Mouse (Mus musculus): ENCODE results near the gene Syvn1.

Syvn1 gene

DNA sequence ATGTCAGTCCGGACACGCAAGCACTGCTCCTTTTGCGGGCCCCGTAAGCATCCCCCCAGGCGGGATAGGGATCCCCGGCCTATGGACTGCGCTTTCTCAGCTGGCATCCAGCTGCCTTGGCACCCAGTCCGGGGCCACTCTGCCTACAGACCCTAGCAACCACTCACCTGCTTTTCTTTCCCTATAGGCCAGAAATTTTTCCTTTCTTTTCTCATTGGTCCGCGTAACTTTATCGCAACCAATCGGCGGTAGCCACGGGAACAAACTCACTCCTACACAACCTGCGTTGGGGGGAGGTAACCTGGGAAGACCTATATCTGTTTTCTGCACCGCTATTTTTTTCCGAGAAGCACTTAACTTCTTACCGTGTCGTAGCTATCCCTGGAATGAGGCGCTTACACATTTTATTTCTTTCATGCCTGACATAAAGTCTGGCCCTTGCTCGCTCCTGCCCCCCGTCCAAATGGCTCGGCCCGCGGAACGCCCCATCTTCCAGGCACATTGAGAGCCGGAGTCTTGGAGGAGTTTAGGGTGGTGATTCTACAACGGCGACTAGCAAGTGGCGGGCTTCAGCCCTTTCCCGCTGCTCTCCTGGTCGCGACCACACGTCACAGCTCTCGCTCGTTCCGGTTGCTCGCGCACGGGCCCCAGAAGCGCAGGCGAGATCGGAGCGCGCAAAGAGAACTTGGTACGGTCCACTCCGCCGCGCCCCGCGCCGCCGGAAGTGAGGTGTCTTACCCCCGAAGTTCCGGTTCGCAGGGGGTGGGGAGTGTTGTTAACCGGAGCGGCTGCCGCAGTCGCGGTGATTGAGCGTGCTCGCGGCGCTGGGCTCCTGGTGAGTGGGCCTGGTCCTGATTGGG is at the start of gene Syvn1:
Gene Syvn1, plus strand, starts transcription at position 283 of the 860 bp plus-strand sequence.
- peak; percentile 98 for DNase-seq (ENCODE audit: low read depth)

DNA sequence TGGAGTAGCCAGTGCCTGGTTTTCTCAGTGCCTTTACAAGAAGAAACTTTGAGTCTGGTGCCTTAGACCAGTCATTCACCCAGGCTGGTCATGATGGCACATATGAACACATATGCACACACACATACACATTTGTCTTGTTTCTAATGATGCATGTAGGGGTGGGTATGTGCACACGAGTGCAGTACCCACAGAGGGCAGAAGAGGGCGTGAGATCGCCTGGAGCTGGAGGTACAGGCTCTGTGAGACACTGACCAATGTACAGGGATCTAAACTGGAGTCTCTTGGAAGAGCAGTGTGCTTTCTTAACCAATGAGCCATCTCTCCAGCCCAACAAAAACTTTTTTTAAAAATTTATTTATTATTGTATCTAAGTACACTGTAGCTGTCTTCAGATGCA is 48.2 kb upstream of the Syvn1 start:
- DNase-seq (ENCODE audit: low read depth) = no peak

DNA sequence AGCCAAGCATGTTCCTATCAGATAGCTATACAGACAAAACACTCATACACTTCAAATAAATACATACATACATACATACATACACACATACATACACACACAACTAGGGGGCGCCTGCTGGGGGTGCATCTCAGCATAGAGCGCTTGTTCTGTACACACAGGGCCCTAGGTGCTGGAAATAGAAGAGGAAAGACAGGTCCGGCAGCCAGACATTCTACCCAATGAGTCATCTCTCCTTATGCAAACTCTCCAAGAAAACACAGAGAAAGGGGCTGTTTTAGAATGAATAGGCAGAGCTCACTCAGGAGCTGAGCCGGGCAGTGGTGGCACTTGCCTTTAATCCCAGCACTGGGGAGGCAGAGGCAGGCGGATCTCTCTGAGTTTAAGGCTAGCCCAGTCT is 46.4 kb upstream of the Syvn1 start:
- DNase-seq (ENCODE audit: low read depth) = peak; percentile 43

DNA sequence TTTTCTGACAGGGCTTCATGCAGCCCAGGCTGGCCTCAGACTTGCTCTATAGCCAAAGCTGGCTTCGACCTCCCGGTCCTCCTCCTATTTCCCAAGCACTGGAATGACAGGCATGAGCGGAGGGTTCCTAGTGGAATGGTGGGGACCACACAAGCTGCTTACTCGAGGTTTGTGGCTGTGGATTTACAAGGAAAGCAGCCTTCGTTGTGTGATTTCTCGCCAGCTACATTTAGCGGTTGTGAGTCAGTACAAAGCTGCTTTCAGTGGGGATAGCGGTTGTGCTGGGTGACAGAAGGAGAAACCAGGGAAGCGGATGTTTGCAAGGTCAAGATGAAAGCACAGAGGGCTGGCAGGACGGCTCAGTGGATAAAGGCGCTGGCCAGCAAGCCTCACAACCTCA is 40.8 kb upstream of the Syvn1 start:
- DNase-seq (ENCODE audit: low read depth) = no peak

DNA sequence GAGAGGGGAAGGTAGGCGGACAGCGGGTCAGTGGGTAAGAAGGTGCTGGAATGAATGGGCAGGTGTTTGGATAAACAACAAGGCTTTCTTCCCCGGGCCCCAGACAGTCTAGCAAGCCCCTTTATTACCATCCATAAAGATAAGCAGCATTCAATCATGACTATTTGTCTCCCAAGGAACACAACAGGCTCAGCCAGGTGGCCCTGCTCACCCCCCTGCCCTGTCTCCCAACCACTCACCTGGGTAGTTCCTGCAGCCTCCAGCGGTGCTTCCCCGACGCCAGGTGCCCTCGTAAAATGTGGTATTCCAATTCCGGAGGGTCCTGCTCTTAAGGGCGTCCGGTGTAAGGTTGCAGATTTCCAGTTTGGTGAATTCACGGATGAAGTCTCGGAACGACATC is 39.4 kb upstream of the Syvn1 start:
- no peak for DNase-seq (ENCODE audit: low read depth)

DNA sequence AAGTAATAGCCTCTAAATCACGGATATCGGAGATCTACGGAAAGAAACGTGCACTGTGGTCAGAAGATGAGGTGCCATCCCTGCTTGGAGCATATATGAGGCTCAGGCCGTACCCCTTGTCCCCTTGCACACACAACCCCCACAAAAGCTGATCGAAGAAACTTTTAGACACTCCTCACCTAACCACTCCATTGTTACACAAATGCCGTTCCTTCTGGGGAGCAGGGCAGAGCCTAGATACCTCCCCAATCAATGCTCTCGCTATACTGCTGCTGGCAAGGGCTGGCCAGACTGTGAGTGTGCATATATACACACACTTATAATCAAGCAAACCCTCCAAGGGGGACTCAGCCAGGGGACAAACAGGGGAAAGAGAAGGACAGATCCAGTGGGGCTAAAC is 37.2 kb upstream of the Syvn1 start:
- no peak for DNase-seq (ENCODE audit: low read depth)

DNA sequence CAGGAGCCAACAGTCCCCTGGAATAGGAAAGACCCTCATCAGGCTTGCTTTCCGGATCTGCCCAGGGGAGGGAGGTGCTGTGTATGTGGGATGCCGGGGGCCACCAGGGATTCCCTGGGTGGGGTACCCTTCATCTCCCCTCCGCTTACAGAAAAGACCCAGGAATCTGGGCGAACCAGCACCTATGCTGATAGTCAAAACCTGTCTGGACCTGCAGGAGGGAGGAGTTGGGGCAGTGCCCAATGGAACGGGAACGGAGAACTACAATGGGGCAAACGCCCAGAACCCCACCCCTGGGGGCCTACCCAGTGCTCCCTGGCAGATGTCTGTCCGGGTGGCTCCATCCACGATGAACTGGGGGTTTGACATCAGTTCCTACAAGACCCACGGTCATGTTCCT is 32.7 kb upstream of the Syvn1 start:
- DNase-seq (ENCODE audit: low read depth) = no peak

DNA sequence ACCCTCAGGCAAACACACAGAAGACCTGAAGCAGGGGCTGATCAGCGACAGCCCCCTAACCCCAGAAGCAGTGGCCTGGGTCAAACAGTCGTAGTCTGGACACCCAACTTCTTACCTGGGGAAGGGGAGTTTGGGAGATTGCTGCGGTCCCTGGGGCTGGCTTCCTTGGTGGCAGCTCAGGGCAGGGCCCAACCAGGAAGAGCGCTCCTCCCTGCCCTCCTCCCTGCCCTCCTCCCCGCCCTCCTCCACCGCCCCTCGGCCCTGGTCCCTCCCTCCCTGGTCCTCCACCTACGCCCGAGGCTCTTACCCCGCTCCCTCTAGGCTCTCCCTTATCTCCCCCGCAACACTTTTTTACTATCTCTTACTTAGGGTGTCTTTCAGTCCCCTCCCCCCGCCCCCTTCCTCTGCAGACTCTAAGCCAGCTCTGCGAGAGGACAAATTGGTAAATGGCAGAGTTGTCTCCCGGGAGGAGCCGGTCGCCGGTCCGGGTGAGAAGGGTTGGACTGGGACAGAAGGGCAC is 31.3 kb upstream of the Syvn1 start:
- DNase-seq (ENCODE audit: low read depth) = peak; percentile 74

DNA sequence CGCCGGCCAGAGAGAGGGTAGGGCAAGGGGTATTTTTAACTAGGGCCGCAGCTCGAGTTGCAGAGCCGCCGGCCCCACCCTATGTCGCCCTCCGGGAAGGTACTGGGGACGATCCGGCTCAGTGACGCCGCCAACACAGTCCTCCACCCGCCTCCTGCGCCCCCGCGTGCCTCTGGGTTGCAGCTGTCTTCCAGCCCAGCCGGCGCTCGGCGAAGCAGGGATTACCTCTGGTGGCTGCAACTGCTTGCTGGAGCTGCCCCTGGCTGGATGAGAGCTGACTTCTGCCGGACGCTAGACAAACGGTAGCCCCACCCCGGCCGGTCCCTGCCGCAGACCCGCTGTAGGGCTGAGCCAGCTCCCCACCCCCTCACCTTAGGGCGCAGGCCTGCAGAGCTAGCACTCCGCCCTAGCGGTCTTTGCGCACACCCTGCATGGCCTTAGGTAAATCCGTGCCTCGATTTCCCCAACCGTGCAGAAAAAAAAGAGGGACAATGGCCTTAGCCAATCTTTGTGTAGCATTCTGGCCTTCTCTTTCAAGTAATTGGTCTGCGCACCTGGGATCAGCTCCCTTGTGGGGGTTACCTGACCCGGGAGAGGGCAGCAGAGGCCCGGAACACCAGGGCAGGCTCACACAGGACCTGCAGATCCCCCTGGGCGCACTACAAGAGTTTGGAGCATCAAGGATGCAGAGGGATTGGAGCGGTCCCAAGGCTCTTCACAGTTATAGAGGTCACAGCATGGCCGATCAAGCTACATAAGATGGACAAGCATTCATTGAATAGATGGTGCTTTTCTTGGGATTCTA is 30.7 kb upstream of the Syvn1 start, which contains the start of gene Capn1:
Gene Capn1, minus strand, starts transcription at position 387 of the 805 bp plus-strand sequence.
- DNase-seq (ENCODE audit: low read depth) = peak; percentile 72

DNA sequence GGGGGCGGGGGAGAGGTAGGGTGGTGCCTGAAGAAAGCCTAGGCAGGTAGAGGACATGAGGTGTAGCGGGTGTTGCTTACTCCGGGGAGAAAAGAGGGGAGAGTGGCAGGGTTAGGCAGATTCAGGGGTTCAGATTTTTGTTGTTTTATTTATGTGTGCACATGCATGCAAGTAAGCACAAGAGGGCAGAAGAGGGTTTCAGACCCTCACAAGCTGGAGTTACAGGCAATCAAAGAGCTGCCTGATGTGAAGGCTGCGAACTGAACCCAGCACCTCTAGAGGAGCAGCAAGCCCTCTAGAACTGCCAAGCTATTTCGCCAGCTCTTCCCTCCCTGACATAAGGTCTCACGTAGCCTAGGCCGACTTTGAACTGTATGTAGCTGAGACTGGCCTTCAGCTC is 29.8 kb upstream of the Syvn1 start:
- peak; percentile 60 for DNase-seq (ENCODE audit: low read depth)

DNA sequence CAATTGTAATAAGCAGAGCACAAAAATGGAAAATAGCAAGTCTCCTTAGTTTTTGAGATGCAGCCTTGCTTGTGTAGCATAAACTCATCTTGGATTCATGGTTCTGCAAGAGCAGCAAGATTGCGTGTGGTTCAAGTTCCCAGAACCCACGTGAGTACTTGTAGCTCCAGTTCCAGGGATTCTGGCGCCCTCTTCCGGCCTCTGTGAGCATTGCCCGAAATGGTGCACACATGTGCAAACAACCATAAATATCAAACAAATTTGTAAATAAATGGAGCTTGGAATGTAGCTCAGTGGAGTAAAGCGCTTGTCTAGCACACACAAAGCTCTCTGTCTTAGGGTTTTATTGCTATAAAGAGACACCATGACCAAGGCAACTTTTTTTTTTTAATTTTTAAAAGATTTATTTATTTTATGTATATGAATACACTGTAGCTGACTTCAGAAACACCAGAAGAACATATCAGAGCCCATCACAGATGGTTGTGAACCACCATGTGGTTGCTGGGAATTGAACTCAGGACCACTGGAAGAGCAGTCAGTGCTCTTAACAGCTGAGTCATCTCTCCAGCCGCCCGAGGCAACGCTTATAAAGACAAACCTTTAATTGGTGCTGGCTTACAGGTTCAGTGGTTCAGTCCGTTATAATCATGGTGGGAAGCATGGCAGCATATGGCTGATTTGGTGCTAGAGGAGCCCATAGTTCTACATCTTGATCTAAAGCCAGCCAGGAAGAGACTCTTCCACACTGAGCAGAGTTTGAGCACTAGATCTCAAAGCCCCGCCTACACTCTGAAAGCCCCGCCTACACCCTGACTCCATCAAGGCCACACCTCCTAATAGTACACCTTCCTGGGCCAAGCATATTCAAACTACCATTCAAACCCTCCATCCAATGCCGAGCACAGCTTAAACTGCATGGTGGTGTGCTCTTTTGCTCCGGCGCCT is 28.0 kb upstream of the Syvn1 start:
- peak; percentile 95 for DNase-seq (ENCODE audit: low read depth)

DNA sequence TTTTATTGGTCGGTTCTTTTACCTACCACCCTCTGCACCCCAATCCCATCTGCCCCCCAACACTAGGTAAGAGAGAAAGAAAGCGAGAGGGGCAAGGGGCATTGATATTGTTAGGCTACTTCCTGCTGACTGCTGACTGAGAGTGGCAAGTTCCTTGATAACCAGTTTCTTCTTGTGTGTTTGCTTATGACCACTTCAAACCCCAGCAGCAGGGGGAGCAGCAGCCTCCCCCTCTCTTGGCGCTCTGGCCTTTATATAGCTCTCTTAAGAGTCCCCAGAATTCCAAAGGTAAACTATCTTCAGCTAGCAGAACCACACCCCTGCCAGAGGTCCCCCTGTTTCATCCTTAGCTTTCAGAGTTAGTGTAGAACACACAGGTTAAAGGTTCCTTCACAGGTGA is 26.1 kb upstream of the Syvn1 start:
- peak; percentile 73 for DNase-seq (ENCODE audit: low read depth)

DNA sequence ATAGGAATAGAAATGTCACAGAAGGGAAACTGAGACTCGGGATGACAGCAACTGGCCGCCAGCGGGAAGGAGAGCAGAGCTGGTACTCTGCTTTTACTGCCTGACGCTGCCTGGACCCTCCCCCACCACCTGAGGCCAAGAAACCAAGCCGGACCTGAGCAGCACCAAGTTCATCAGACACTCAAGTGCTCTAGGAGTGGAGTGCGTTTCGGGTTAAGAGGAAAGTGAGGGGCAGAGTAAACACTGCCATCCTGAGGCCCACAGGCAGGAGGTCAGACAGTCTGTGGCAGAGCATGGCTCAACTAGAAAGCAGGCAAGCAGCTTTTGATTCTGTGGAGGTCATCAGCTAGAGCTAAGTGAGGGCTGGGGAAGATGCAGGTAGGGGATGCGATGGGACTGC is 23.3 kb upstream of the Syvn1 start:
- no peak for DNase-seq (ENCODE audit: low read depth)

DNA sequence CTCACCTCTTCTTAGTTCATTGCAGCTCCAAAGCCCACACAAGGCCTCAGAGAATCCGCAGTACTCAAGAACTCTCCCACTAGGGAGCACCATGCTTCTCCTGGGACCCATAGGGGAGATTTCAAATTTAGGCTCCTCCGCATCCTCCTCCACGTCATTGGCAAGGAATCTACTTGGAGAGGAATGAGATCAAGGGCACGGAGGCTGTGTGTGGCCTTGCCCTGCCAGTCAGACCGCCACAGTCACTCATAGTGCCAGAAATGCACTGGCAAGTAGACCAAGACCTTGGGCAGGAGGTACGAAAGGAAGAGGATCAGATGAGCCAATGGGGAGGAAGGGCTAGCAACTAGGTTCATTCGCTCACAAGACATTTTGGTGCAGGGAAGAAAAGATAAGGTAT is 22.4 kb upstream of the Syvn1 start:
- DNase-seq (ENCODE audit: low read depth) = no peak

DNA sequence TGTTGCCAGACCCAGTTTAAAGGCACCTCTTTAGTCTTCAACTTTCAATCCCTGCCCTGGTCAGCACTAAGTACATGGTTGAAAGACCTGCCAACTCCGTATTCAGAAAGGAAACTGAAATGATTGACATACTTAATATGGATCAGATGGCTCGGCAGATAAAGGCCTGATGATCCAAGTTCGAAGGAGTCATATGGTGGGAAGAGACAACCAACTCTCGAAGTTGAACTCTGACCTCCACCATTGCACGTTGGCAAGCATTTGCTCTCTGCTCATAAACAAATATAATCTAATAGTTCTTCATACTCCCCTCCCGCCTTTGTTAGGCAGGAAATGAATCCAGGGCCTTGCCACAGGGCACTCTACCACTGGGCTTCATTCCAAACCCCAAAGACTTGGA is 17.4 kb upstream of the Syvn1 start:
- no peak for DNase-seq (ENCODE audit: low read depth)

DNA sequence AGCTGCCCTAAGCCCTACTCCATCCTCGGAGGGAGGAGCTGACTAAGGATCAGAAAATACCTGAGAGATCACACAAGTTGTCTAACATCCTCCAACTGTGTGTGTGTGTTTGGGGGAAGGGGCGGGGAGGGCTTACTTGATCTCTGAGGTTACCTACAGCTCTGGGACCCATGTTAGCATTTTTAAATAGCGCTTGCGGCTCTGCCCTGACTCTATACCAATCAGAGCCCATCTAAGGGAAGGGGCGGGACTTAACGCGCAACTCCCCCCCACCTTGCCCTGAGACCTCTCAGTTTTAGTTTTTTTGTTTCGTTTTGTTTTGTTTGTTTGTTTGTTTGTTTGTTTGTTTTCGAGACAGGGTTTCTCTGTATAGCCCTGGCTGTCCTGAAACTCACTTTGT is 16.9 kb upstream of the Syvn1 start:
- no peak for DNase-seq (ENCODE audit: low read depth)

DNA sequence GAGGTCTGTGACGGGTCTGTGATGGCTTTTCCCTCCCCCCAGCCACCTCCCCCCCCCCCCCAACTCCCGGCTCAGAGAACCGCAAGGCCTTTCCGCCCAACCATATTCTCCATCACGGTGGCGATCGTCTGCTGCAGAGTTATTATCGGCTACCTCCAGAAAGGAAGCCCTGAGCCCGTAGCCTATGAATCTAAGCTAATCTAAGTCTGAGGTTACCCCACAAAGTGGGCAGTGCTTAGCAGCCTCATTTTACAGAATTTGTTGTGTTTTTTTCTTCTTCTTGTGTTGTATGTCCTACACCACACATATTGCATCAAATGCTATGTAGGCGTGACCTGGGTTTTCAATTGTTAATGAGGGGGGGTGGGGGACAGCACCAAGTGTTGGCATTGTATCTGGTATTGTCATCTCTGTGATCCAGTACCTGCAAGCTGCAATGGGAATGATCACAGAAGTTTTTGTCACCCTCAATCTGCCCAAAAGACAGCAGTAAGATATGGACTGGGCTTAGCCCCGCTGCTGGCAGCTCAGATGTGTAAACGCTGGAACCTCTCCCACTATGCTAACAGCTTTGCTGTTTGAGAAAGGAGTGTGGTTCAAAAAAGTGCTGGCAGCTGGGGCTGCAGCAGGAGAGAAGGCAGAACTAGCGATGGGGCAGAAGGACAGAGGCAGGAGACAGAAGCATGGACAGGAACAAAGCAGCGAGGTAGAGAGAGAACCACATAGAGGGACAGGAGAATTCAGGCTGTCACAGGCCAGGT is 15.7 kb upstream of the Syvn1 start:
- DNase-seq (ENCODE audit: low read depth) = no peak

DNA sequence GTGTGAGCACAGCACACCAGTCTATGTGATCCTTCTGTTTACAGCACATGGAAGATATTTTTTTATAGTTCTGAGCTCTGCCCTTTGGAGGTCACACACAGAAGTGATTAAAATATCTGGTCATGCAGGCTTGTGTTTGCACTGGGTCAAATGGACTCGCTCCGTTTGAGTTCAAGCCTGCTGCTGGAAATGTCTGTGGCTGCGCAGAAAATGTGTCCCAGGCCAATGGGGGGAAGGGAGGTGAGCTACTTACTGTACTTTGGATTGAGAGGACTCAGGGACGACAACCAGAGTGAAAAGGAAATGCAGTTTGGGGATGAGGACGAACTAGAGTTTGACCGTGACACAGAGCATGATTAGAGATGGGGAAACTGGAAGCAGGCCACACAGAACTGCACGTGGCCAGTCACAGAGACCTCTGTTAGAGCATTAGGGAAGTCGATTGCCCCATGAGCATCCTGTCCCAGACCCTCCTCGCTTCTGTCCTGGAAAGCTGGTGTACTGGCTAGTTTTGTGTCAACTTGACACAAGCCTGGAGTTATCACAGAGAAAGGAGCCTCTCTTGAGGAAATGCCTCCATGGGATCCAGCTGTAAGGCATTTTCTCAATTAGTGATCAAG is 10.3 kb upstream of the Syvn1 start:
- DNase-seq (ENCODE audit: low read depth) = no peak

DNA sequence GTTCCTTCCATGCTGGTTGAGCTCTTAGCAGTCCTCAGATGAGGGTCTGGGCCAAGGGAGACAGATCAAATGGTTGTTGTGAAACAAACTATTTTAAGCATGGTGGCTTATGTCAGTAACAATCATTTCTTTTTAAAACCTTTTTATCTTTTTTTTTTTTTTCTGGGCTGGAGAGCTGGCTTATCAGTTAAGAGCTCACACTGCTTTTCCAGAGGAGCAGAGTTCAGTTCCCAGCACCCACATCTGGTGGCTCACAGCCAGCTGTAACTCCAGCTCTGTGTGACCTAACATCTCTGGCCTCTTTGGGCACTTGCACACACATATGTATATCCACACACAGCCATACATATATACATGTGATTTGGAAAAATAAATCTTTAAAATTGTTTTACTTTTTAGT is 8.7 kb upstream of the Syvn1 start:
- no peak for DNase-seq (ENCODE audit: low read depth)

DNA sequence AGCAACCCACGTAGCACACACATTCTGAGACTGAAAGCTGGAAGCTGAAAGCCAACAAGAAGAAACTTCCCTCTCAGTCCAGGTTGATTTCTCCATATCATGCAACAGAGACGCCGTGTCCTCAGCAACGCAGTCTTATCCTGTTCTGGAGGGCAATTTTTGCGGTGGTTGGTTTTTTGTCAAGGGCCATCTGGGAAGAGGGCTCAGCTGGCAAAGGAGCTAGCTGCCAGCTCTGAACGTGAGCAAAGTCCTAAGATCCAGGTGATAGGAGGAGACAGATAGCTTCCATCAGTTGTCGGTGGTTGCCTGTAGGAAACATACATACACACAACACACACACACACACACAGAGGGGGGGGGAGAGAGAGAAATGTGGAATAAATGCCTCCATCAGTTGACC is 8.1 kb upstream of the Syvn1 start:
- DNase-seq (ENCODE audit: low read depth) = no peak

DNA sequence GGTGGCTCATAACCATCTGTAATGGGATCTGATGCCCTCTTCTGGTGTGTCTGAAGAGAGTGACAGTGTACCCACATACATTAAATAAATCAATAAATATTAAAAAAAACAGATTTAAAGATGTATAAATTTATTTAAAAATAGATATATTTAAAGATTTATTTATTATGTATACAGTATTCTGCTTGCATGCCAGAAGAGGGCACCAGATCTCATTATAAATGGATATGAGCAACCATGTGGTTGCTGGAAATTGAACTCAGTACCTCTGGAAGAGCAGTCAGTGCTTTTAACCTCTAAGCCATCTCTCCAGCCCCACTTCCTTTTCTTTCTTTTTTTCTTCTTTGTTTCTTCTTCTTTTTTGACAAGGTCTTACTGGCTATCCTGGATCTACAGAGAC is 6.4 kb upstream of the Syvn1 start:
- DNase-seq (ENCODE audit: low read depth) = peak; percentile 44
